Mouse (Mus musculus) liver, adult 2 months (tissue): ENCODE measurements around the gene Pde9a. TPM values are rescaled to one million over a fixed set of nuclear protein-coding genes. Genes with fewer than 3 reads are reported as not detected.
A peak's percentile ranks its signal among the peaks of the same experiment; 100 is the strongest.

Source experiments
- DNase-seq: peaks from one replicate; pipeline ENCODE4 v3.0.0-alpha.2; 2011; ENCODE audit warnings: low read depth, low spot score; ENCODE audit errors: extremely low read depth
- H3K27ac ChIP-seq: fragments of 200-500 bp; replicated peaks from 2 replicates; pipeline ENCODE4 v1.5.1; 2012; ENCODE audit warnings: low read depth, mild to moderate bottlenecking, control low read depth, inconsistent platforms, low read length; ENCODE audit not compliant: insufficient read depth
- H3K27me3 ChIP-seq: fragments of 200-500 bp; 2 replicates; pipeline ENCODE4 v1.6.1; 2012; ENCODE audit warnings: mild to moderate bottlenecking, moderate library complexity, low read length, inconsistent platforms; ENCODE audit not compliant: control insufficient read depth, insufficient read depth
- H3K36me3 ChIP-seq: fragments of 200-500 bp; 2 replicates; pipeline ENCODE4 v1.6.1; 2012; ENCODE audit warnings: low read length, inconsistent platforms; ENCODE audit not compliant: control insufficient read depth, insufficient read depth
- H3K4me1 ChIP-seq: fragments of 200-500 bp; 2 replicates; pipeline ENCODE4 v1.6.1; 2011; ENCODE audit warnings: low read length; ENCODE audit not compliant: control insufficient read depth, insufficient read depth
- H3K4me3 ChIP-seq: fragments of 200-500 bp; 2 replicates; pipeline ENCODE4 v1.5.1; 2011; ENCODE audit warnings: low read depth, mild to moderate bottlenecking, control low read depth, low read length, moderate library complexity; ENCODE audit not compliant: insufficient read depth
- H3K79me2 ChIP-seq: fragments of 200-500 bp; 2 replicates; pipeline ENCODE4 v1.6.1; 2012; ENCODE audit warnings: inconsistent platforms, mild to moderate bottlenecking, low read length, moderate library complexity; ENCODE audit not compliant: control insufficient read depth, insufficient read depth
- H3K9ac ChIP-seq: fragments of 200-500 bp; 2 replicates; pipeline ENCODE4 v1.6.1; 2012; ENCODE audit warnings: low read depth, mild to moderate bottlenecking, control low read depth, inconsistent platforms, low read length
- CTCF ChIP-seq: fragments of 200-500 bp; IDR thresholded peaks from 2 replicates; pipeline ENCODE4 v1.5.1; 2011; ENCODE audit warnings: low read depth, low read length, control low read depth
- POLR2A ChIP-seq: fragments of 200-500 bp; IDR thresholded peaks from 2 replicates; pipeline ENCODE4 v1.6.1; 2011; ENCODE audit warnings: low read length, control low read depth; ENCODE audit not compliant: insufficient read depth; ENCODE audit errors: extremely low read depth
- WGBS: fragments of 180-500 bp; shearing (Covaris S2); methylation state at CpG from one replicate; pipeline ENCODE4 v1.1.7; 2018; 5-methylcytosine and 5-hydroxymethylcytosine counted together
- polyA plus RNA-seq: library from polyadenylated mRNA; depleted of rRNA; stranded (reverse); fragments of >200 nt; gene quantifications from 2 replicates; pipeline ENCODE4 v1.2.3, GENCODE M21; 2012
- total RNA-seq: library from RNA; depleted of rRNA; stranded (reverse); fragments of >200 nt; gene quantifications from 2 replicates; pipeline ENCODE4 v1.2.3, GENCODE M21; 2014

The Pde9a gene
- total and polyA plus RNA-seq, 2 experiments = 9.1 to 66.9 TPM

DNA sequence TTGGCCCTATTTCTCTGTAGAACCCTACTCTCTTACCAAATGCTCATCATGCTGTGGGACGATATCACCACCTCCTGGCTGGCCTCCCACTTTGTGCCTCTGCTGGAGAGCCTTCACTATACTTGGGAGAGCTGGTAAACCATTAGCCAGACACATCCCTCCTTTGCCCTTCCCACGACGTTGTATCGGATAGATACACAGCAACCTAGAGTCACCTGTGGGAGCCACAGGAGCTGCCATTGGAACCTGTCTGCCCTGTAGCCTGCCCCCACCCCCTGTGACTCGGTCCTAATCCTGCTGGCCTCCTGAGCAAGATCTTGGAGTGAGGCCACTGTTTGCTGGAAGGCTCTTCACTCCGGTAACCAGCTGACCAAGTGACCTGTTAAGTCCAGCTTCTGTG lies 2.7 kb upstream of the Pde9a start:
- 0 out of 2 replicates have a peak overlapping the region, but pooled peaks have one; percentile 53 for H3K27ac ChIP-seq
- 27% methylated on average over 6 of the region's 6 CpGs for WGBS
- peak; percentile 98 for DNase-seq
- H3K27me3 ChIP-seq = no peaks in the 10 kb centered on the region
- peaks cover 19% of the 10 kb centered on the region for H3K4me1 ChIP-seq
- TF ChIP-seq CTCF (peak; percentile 58), POLR2A (no peak)
- H3K4me3 ChIP-seq = no peak overlapping the region
- H3K36me3 ChIP-seq = no peaks in the 10 kb centered on the region
- H3K9ac ChIP-seq = no peak overlapping the region
- H3K79me2 ChIP-seq = peaks cover 16% of the 10 kb centered on the region

DNA sequence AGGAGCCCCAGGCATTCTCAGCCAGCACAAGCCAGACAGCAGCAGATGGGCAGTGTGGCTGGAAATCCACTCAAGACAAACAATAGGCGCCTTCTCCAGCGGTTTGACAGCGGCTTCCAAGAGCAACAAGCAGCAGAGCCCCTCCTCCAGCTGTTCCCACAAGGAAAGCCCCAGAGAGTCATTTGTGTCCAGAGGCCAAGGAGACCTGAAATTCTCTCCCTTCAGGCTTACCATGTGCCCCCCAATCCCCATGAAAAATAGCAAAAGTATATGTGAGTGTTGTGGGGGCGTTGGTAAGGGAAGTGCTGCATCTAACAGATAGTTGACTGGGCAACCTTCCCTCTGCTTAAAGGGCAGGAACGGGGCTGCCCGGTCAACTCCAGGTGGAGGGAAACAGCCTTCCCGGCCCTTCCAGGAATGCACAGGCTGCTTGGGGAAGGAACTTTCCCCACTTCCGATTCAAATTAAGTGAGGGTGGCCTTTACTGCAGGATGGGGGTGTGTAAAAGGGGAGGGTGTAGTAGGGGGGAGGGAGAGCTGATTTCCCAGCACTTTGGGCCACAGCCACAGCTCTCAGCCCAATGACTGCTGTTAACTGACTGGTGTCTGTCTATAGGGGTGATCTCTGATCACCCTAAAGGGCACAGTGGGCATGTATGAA lies 912 bp upstream of the Pde9a start:
- Histone ChIP-seq H3K9ac (no peak overlapping the region), H3K4me1 (peaks cover 27% of the 10 kb centered on the region), H3K27me3 (no peaks in the 10 kb centered on the region), H3K79me2 (peaks cover 22% of the 10 kb centered on the region), H3K36me3 (no peaks in the 10 kb centered on the region), H3K27ac (no peak overlapping the region), H3K4me3 (no peak overlapping the region)
- no peak for DNase-seq
- whole genome bisulfite sequencing = 56% methylated on average over 8 of the region's 8 CpGs
- no peak for TF ChIP-seq CTCF

- 19% methylated on average over 7 of the region's 7 CpGs for WGBS
- peaks cover 35% of the 10 kb centered on the region for H3K4me1 ChIP-seq
- no peaks in the 10 kb centered on the region for H3K36me3 ChIP-seq
- peak overlapping the region; percentile 76 for H3K9ac ChIP-seq
- TF ChIP-seq POLR2A = no peak
- TF ChIP-seq CTCF = no peak
- no peak for DNase-seq
- H3K79me2 ChIP-seq = peaks cover 22% of the 10 kb centered on the region
- H3K27me3 ChIP-seq = no peaks in the 10 kb centered on the region
- peak overlapping the region; percentile 86 for H3K27ac ChIP-seq
- peak overlapping the region; percentile 94 for H3K4me3 ChIP-seq
These were observed 811 bp downstream of the Pde9a start for GRCm38 (mm10) chr17:31386766-31387275.

GRCm38 (mm10) chr17:31389432-31390050 lies 3.5 kb downstream of the Pde9a start:
- TF ChIP-seq CTCF (no peak), POLR2A (no peak)
- Histone ChIP-seq H3K27me3 (no peaks in the 10 kb centered on the region), H3K79me2 (peaks cover 35% of the 10 kb centered on the region), H3K27ac (peak overlapping the region; percentile 57), H3K4me1 (peaks cover 50% of the 10 kb centered on the region), H3K4me3 (no peak overlapping the region), H3K36me3 (no peaks in the 10 kb centered on the region), H3K9ac (no peak overlapping the region)
- 88% methylated on average over 3 of the region's 3 CpGs for WGBS
- DNase-seq = peak; percentile 76

DNA sequence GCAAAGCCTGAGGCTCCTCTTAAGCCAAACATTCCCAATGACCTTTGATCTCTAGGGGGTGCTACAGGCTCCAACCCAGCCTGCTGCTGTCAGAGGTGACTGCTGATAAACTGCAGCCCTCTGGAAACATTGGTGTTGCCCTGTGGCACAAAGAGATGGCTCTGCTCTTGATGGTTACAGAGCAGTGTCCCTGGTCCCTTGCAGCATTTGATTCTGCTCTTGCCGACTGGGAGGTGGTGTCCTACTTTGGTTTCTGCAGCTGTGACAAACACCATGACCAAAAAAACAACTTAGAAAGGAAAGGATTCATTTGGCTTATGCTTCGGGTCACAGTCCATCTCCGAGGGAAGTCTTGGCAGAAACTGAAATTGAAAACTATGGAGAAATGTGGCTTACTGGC lies 5.5 kb downstream of the Pde9a start:
- 11% methylated on average over 3 of the region's 3 CpGs for WGBS
- H3K4me3 ChIP-seq = no peak overlapping the region
- peaks cover 39% of the 10 kb centered on the region for H3K79me2 ChIP-seq
- peak; percentile 92 for DNase-seq
- no peak for TF ChIP-seq CTCF
- TF ChIP-seq POLR2A = no peak
- peak overlapping the region; percentile 88 for H3K27ac ChIP-seq
- 0 out of 2 replicates have a peak overlapping the region, but pooled peaks have one; percentile 42 for H3K9ac ChIP-seq
- no peaks in the 10 kb centered on the region for H3K36me3 ChIP-seq
- no peaks in the 10 kb centered on the region for H3K27me3 ChIP-seq
- H3K4me1 ChIP-seq = peaks cover 48% of the 10 kb centered on the region

GRCm38 (mm10) chr17:31392041-31392440 lies 6.0 kb downstream of the Pde9a start:
- H3K36me3 ChIP-seq = no peaks in the 10 kb centered on the region
- no peaks in the 10 kb centered on the region for H3K27me3 ChIP-seq
- peak overlapping the region; percentile 88 for H3K27ac ChIP-seq
- 37% methylated on average over 5 of the region's 5 CpGs for WGBS
- peaks cover 33% of the 10 kb centered on the region; the same call in 1 of the 2 replicates for H3K79me2 ChIP-seq
- H3K4me1 ChIP-seq = peaks cover 45% of the 10 kb centered on the region
- DNase-seq = no peak
- no peak overlapping the region for H3K4me3 ChIP-seq
- H3K9ac ChIP-seq = no peak overlapping the region
- TF ChIP-seq POLR2A (no peak), CTCF (no peak)
